Comparison of ENCODE assay signal across 11 mouse cellular contexts in the genomic region with DNA sequence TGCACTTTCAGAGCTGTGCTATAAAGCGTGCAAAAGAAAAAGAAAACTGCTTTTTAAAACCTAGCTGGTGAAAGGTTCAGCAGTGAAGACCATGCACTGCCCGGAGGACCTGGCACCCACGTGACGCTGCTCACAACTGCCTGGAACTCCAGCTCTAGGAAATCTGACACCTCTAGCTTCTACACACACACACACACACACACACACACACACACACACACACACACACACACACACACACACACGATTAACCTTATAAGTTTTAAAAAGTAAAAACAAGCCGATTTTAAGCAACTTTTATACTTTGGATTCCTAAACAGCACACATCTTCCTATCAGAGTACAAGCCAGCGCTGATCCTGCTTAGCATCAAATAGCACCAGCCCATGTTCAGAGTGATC. TPM values are rescaled to one million over a fixed set of nuclear protein-coding genes. Genes with fewer than 3 reads are reported as not detected.
DNase-seq lines count a peak whose midpoint lies in the region; ATAC-seq and TF ChIP-seq lines count a peak whose summit lies in the region.
"Had no signal": no experiment of that assay in that cellular context is flagged by ENCODE, and none has a peak within 500 bp of the region (broad histone marks: within the 10 kb centered on the region; RNA-seq: fewer than 3 reads in every experiment).

No protein-coding gene starts in this region.

- H3K4me3 ChIP-seq in lung, embryonic 14.5 days (ENCODE audit: low read depth, low read length) = no peak overlapping the region
- H3K4me3 ChIP-seq in kidney, embryonic 15.5 days (replicated peaks) = no peak overlapping the region
- no peak overlapping the region for H3K4me3 ChIP-seq in myocyte
- H3K4me3 ChIP-seq: hindbrain, embryonic 13.5 days had no signal

- H3K36me3 ChIP-seq in lung, embryonic 14.5 days (ENCODE audit: insufficient read depth) = peaks cover 27% of the 10 kb centered on the region
- peaks cover 27% of the 10 kb centered on the region for H3K36me3 ChIP-seq in kidney, embryonic 15.5 days
- H3K36me3 ChIP-seq in myocyte (ENCODE audit: control insufficient read depth, insufficient read depth) = peaks cover 27% of the 10 kb centered on the region

- H3K4me1 ChIP-seq in lung, embryonic 14.5 days (ENCODE audit: insufficient read depth) = peaks cover 8% of the 10 kb centered on the region; the same call in 1 of the 2 replicates
- peaks cover 55% of the 10 kb centered on the region for H3K4me1 ChIP-seq in kidney, embryonic 15.5 days

- no peak for ATAC-seq in lung, embryonic 14.5 days (ENCODE audit: insufficient read depth)
- ATAC-seq in kidney, embryonic 15.5 days (replicated peaks; ENCODE audit: low FRiP score) = peak; percentile 74
- ATAC-seq: lung, postnatal 0 days; midbrain, embryonic 16.5 days had no signal

- H3K27ac ChIP-seq in lung, embryonic 14.5 days (ENCODE audit: low read depth) = peak overlapping the region; percentile 25; the same call in 1 of the 2 replicates
- peak overlapping the region; percentile 79 for H3K27ac ChIP-seq in kidney, embryonic 15.5 days
- H3K27ac ChIP-seq: hindbrain, embryonic 13.5 days had no signal

- 37% methylated on average over 7 of the region's 7 CpGs for whole genome bisulfite sequencing in lung, embryonic 14.5 days
- WGBS in kidney, embryonic 15.5 days = 34% methylated on average over 7 of the region's 7 CpGs

- no peak overlapping the region for H3ac ChIP-seq in myocyte (ENCODE audit: control insufficient read depth, insufficient read length)

- H3K79me2 ChIP-seq in myocyte (ENCODE audit: control insufficient read depth, insufficient read depth) = peaks cover 67% of the 10 kb centered on the region

- no peaks in the 10 kb centered on the region for H3K27me3 ChIP-seq in lung, embryonic 14.5 days (ENCODE audit: insufficient read depth, low read length)
- H3K27me3 ChIP-seq in kidney, embryonic 15.5 days = no peaks in the 10 kb centered on the region
- H3K27me3 ChIP-seq in myocyte (ENCODE audit: control insufficient read depth, insufficient read depth, insufficient read length) = no peaks in the 10 kb centered on the region
- H3K27me3 ChIP-seq: hindbrain, embryonic 13.5 days had no signal

- no peak overlapping the region for H3K9ac ChIP-seq in lung, embryonic 14.5 days
- H3K9ac ChIP-seq in kidney, embryonic 15.5 days = no peak overlapping the region
- H3K9ac ChIP-seq: hindbrain, embryonic 13.5 days had no signal

- no peak for TF ChIP-seq POLR2A in myocyte (IDR thresholded peaks at IDR 0.05; ENCODE audit: insufficient read length, low read depth)

- DNase-seq in embryo, embryonic 10 days (ENCODE audit: low spot score) = peak; percentile 56
- DNase-seq in embryo, embryonic 9.5 days (ENCODE audit: extremely low spot score) = no peak
- no peak for DNase-seq in lung, embryonic 14.5 days
- DNase-seq in lung, postnatal 10 days = no peak
- no peak for DNase-seq in ovary, postnatal 14 days (ENCODE audit: low spot score)
- no peak for DNase-seq in adrenal gland, adult 2 months

- H3K4me2 ChIP-seq in lung, embryonic 14.5 days = no peak overlapping the region
- no peak overlapping the region for H3K4me2 ChIP-seq in kidney, embryonic 15.5 days
- peak overlapping the region; percentile 16 for H3K4me2 ChIP-seq in myocyte (ENCODE audit: low read depth)
- H3K4me2 ChIP-seq: hindbrain, embryonic 13.5 days had no signal

- no peaks in the 10 kb centered on the region for H3K9me3 ChIP-seq in lung, embryonic 14.5 days (ENCODE audit: low read depth, low read length)
- H3K9me3 ChIP-seq in kidney, embryonic 15.5 days (replicated peaks) = no peaks in the 10 kb centered on the region
- H3K9me3 ChIP-seq: hindbrain, embryonic 13.5 days had no signal

- no peak for TF ChIP-seq CTCF in lung, embryonic 14.5 days (IDR thresholded peaks at IDR 0.05; ENCODE audit: low read depth)

TF ChIP-seq in myocyte, 11 proteins besides CTCF, POLR2A, EP300 and RAD21:
- TF ChIP-seq CEBPB (IDR thresholded peaks at IDR 0.05; ENCODE audit: insufficient read depth, poor library complexity, severe bottlenecking) (no peak), TCF12 (IDR thresholded peaks at IDR 0.05; ENCODE audit: insufficient read depth, poor library complexity, severe bottlenecking) (no peak), USF1 (IDR thresholded peaks at IDR 0.05; ENCODE audit: low read depth) (peak; percentile 45)

RNA-seq across cellular contexts. Expression of a gene that starts 22.4 kb away (rescaled TPM):
- polyA plus RNA-seq in lung, embryonic 14.5 days (2014; fragmentation: Nextera tagmentation; extraction: Ambion mirVana) = 302 and 305 TPM in 2 replicates
- 381 and 397 TPM in 2 replicates for polyA plus RNA-seq in kidney, embryonic 15.5 days (2015; fragmentation: Nextera tagmentation; extraction: Ambion mirVana)
- 193 TPM for polyA plus RNA-seq in myocyte (2012; fragmentation: generic; extraction: Trizol)
- 100 to 1,000 TPM; 311 to 403 TPM for total RNA-seq in adrenal gland, adult 2 months (2021)
- polyA plus RNA-seq in adrenal gland, adult 2 months (2012; rRNA removed) = 3.7 and 3.8 TPM in 2 replicates

RNA-seq across cellular contexts. Expression of a gene that starts 23.0 kb away (rescaled TPM):
- polyA plus RNA-seq in lung, embryonic 14.5 days (2014; fragmentation: Nextera tagmentation; extraction: Ambion mirVana) = 73.9 and 84.5 TPM in 2 replicates
- polyA plus RNA-seq in kidney, embryonic 15.5 days (2015; fragmentation: Nextera tagmentation; extraction: Ambion mirVana) = 70.2 and 71.2 TPM in 2 replicates
- polyA plus RNA-seq in myocyte (2012; fragmentation: generic; extraction: Trizol) = 74.1 TPM
- 100 to 1,000 TPM in 1 of 2 experiments, 10 to 100 TPM in 1; 84.3 to 124 TPM for total RNA-seq in adrenal gland, adult 2 months (2021)
- polyA plus RNA-seq in adrenal gland, adult 2 months (2012; rRNA removed) = 36.3 and 42.9 TPM in 2 replicates

Comparison
In these comparisons a context has a peak if more than half of its experiments do, and no peak if none do; other contexts are left out.
1. RNA of a gene that starts 22.4 kb away (polyA plus RNA-seq): 381 to 397 TPM in kidney, embryonic 15.5 days, 302 to 305 TPM in lung, embryonic 14.5 days and 193 TPM in myocyte (single experiment); 3.7 to 3.8 TPM in adrenal gland, adult 2 months; every median in the first group is over 10 times any median in the second.